Mouse (Mus musculus) MEL (cell line): ENCODE results near the gene BC005537. TPM values are rescaled to one million over a fixed set of nuclear protein-coding genes. Genes with fewer than 3 reads are reported as not detected.

Source experiments
- DNase-seq: peaks from one replicate; pipeline ENCODE4 v3.0.0; 2011; ENCODE audit warnings: low read depth, low spot score
- H3K27ac ChIP-seq: 2 replicates; pipeline ENCODE4 v1.5.1; 2012; ENCODE audit warnings: low read depth, mild to moderate bottlenecking, control low read depth, low read length, moderate library complexity; ENCODE audit not compliant: control insufficient read depth
- H3K27me3 ChIP-seq, 2 experiments: fragments of 150-350 bp in 1 of 2; sonication (generic) in 1 of 2; 2 replicates each; pipeline ENCODE4 v1.6.1; 2012; ENCODE audit warnings: low read length in 2 of 2, mild to moderate bottlenecking in 2 of 2, improper control_type of control experiment in 1 of 2, moderate library complexity in 1 of 2; ENCODE audit not compliant: insufficient read depth in 2 of 2, control insufficient read depth in 1 of 2
- H3K36me3 ChIP-seq, 2 experiments: 2 replicates each; pipeline ENCODE4 v1.6.1; 2012 to 2014; ENCODE audit warnings: low read length in 2 of 2, improper control_type of control experiment in 1 of 2, inconsistent platforms in 1 of 2, mild to moderate bottlenecking in 1 of 2; ENCODE audit not compliant: insufficient read depth in 2 of 2, control insufficient read depth in 1 of 2
- H3K4me1 ChIP-seq, 2 experiments: fragments of 150-350 bp in 1 of 2; sonication (generic) in 1 of 2; 2 replicates each; pipeline ENCODE4 v1.6.1; 2012; ENCODE audit warnings: low read length in 2 of 2, improper control_type of control experiment in 1 of 2, mild to moderate bottlenecking in 1 of 2; ENCODE audit not compliant: insufficient read depth in 2 of 2, control insufficient read depth in 1 of 2
- H3K4me3 ChIP-seq, 2 experiments: fragments of 150-350 bp in 1 of 2; sonication (generic) in 1 of 2; 2 replicates each; pipeline ENCODE4 v1.5.1; 2012; ENCODE audit warnings: low read depth in 2 of 2, low read length in 2 of 2, mild to moderate bottlenecking in 2 of 2, moderate library complexity in 2 of 2, control low read depth in 1 of 2, improper control_type of control experiment in 1 of 2; ENCODE audit not compliant: control insufficient read depth in 1 of 2, insufficient read depth in 1 of 2
- H3K79me2 ChIP-seq: 2 replicates; pipeline ENCODE4 v1.6.1; 2012; ENCODE audit warnings: mild to moderate bottlenecking, low read length, moderate library complexity; ENCODE audit not compliant: control insufficient read depth, poor library complexity, insufficient read depth
- H3K9ac ChIP-seq: 2 replicates; pipeline ENCODE4 v1.6.1; 2012; ENCODE audit warnings: low read depth, mild to moderate bottlenecking, control low read depth, low read length, moderate library complexity; ENCODE audit not compliant: control insufficient read depth, poor library complexity, severe bottlenecking
- H3K9me3 ChIP-seq: fragments of 150-350 bp; sonication (generic); replicated peaks from 2 replicates; pipeline ENCODE4 v1.6.1; 2012; ENCODE audit warnings: mild to moderate bottlenecking, low read length, improper control_type of control experiment, moderate library complexity; ENCODE audit not compliant: insufficient read depth
- BHLHE40 ChIP-seq: IDR thresholded peaks from 2 replicates; pipeline ENCODE4 v1.6.1; 2012; ENCODE audit warnings: low read depth, mild to moderate bottlenecking, inconsistent platforms, low read length, improper control_type of control experiment, borderline replicate concordance
- CHD2 ChIP-seq: IDR thresholded peaks from 2 replicates; pipeline ENCODE4 v1.6.1; 2011; ENCODE audit warnings: low read length, improper control_type of control experiment
- CTCF ChIP-seq, 3 experiments: IDR thresholded peaks in 2 of 3; conservative IDR thresholded peaks in 1 of 3; 2 replicates each; pipeline ENCODE4 v1.5.1; 2011 to 2012; ENCODE audit warnings: low read length in 3 of 3, low read depth in 2 of 3, mild to moderate bottlenecking in 2 of 3, improper control_type of control experiment in 1 of 3, inconsistent platforms in 1 of 3, mixed read lengths in 1 of 3, moderate library complexity in 1 of 3; ENCODE audit not compliant: control insufficient read depth in 1 of 3, insufficient read depth in 1 of 3, poor library complexity in 1 of 3, severe bottlenecking in 1 of 3
- ELF1 ChIP-seq: IDR thresholded peaks from 2 replicates; pipeline ENCODE4 v1.6.1; 2014; ENCODE audit warnings: low read depth, mild to moderate bottlenecking, inconsistent platforms, low read length, improper control_type of control experiment, moderate library complexity
- EP300 ChIP-seq, 2 experiments: IDR thresholded peaks; 2 replicates each; pipeline ENCODE4 v1.6.1; 2011; ENCODE audit warnings: improper control_type of control experiment in 2 of 2, low read length in 2 of 2, low read depth in 1 of 2, mild to moderate bottlenecking in 1 of 2
- ETS1 ChIP-seq: IDR thresholded peaks from 2 replicates; pipeline ENCODE4 v1.6.1; 2012; ENCODE audit warnings: low read depth, mild to moderate bottlenecking, inconsistent platforms, low read length, improper control_type of control experiment, moderate library complexity
- HCFC1 ChIP-seq: IDR thresholded peaks from 2 replicates; pipeline ENCODE4 v1.6.1; 2012; ENCODE audit warnings: low read depth, mild to moderate bottlenecking, inconsistent platforms, low read length, improper control_type of control experiment, moderate library complexity
- JUND ChIP-seq: IDR thresholded peaks from 2 replicates; pipeline ENCODE4 v1.6.1; 2011; ENCODE audit warnings: low read depth, mild to moderate bottlenecking, improper control_type of control experiment, low read length
- MAFK ChIP-seq: IDR thresholded peaks from 2 replicates; pipeline ENCODE4 v1.6.1; 2011; ENCODE audit warnings: low read depth, mild to moderate bottlenecking, low read length, improper control_type of control experiment, borderline replicate concordance
- MEF2A ChIP-seq: IDR thresholded peaks from 2 replicates; pipeline ENCODE4 v1.6.1; 2014; ENCODE audit warnings: low read depth, mild to moderate bottlenecking, inconsistent platforms, low read length, improper control_type of control experiment; ENCODE audit not compliant: poor library complexity, insufficient replicate concordance, severe bottlenecking; ENCODE audit errors: extremely low read depth
- MYB ChIP-seq: IDR thresholded peaks from 2 replicates; pipeline ENCODE4 v1.6.1; 2011; ENCODE audit warnings: mild to moderate bottlenecking, low read depth, low read length, improper control_type of control experiment
- NELFE ChIP-seq: IDR thresholded peaks from 2 replicates; pipeline ENCODE4 v1.6.1; 2011; ENCODE audit warnings: low read depth, low read length, improper control_type of control experiment
- SIN3A ChIP-seq: IDR thresholded peaks from 2 replicates; pipeline ENCODE4 v1.6.1; 2012; ENCODE audit warnings: low read length, improper control_type of control experiment, inconsistent platforms
- SMC3 ChIP-seq: IDR thresholded peaks from 2 replicates; pipeline ENCODE4 v1.6.1; 2011; ENCODE audit warnings: low read depth, low read length, improper control_type of control experiment
- TBP ChIP-seq: IDR thresholded peaks from 2 replicates; pipeline ENCODE4 v1.8.0; 2011; ENCODE audit warnings: low read depth, low read length, improper control_type of control experiment
- UBTF ChIP-seq: IDR thresholded peaks from 2 replicates; pipeline ENCODE4 v1.6.1; 2012; ENCODE audit warnings: low read depth, mild to moderate bottlenecking, inconsistent platforms, low read length, improper control_type of control experiment, moderate library complexity, borderline replicate concordance; ENCODE audit not compliant: insufficient read depth
- USF1 ChIP-seq: IDR thresholded peaks from 2 replicates; pipeline ENCODE4 v1.6.1; 2014; ENCODE audit warnings: low read depth, mild to moderate bottlenecking, inconsistent platforms, low read length, improper control_type of control experiment, moderate library complexity
- ZC3H11A ChIP-seq: IDR thresholded peaks from 2 replicates; pipeline ENCODE4 v1.6.1; 2012; ENCODE audit warnings: low read depth, mild to moderate bottlenecking, inconsistent platforms, low read length, improper control_type of control experiment
- ZKSCAN1 ChIP-seq: IDR thresholded peaks from 2 replicates; pipeline ENCODE4 v1.6.1; 2012; ENCODE audit warnings: low read depth, mild to moderate bottlenecking, inconsistent platforms, low read length, improper control_type of control experiment, moderate library complexity
- ZNF384 ChIP-seq: IDR thresholded peaks from 2 replicates; pipeline ENCODE4 v1.6.1; 2012; ENCODE audit warnings: low read depth, mild to moderate bottlenecking, inconsistent platforms, low read length, improper control_type of control experiment
- polyA plus RNA-seq, 2 experiments: library from polyadenylated mRNA; stranded (reverse) in 1 of 2; unstranded in 1 of 2; fragments of >175 nt in 1 of 2; fragments of >200 nt in 1 of 2; gene quantifications; 2 replicates each; pipeline versions ENCODE4 v1.2.1 to v1.2.4; 2012; ENCODE audit warnings: low replicate concordance in 2 of 2, low read depth in 1 of 2; ENCODE audit not compliant: insufficient read length in 2 of 2, insufficient read depth in 1 of 2, missing spikeins in 1 of 2
- total RNA-seq: library from RNA; depleted of rRNA; stranded (reverse); fragments of 300-350 nt; gene quantifications from 2 replicates; pipeline ENCODE4 v1.2.3, GENCODE M21; 2012

BC005537 gene
- total and polyA plus RNA-seq, 3 experiments = 32.7 to 62.6 (median 48.8) TPM

DNA sequence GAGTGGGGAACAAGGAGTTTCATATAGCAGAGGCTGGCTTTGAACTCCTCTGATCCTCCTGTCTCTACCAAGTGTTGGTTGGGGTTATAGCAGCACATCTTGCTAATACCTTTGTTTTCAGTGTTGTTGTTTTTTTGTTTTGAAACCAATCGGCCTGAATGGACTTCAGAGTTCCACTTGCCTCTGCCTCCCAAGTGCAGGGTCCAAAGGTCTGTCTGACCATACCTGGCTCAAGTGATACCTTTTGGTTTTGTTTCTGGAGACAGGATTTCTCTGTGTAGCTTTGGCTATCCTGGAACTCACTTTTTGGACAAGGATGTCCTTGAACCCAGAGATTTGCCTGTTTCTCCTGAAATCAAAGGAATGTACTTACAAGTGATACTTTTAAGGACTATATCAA lies 18.5 kb downstream of the BC005537 start:
- no peak for TF ChIP-seq MYB
- no peaks in the 10 kb centered on the region for H3K9me3 ChIP-seq
- DNase-seq = no peak
- H3K27me3 ChIP-seq = no peaks in the 10 kb centered on the region
- H3K27ac ChIP-seq = no peak overlapping the region
- H3K9ac ChIP-seq = no peak overlapping the region
- no peaks in the 10 kb centered on the region for H3K36me3 ChIP-seq
- H3K4me1 ChIP-seq = no peaks in the 10 kb centered on the region
- no peaks in the 10 kb centered on the region for H3K79me2 ChIP-seq
- no peak overlapping the region for H3K4me3 ChIP-seq

DNA sequence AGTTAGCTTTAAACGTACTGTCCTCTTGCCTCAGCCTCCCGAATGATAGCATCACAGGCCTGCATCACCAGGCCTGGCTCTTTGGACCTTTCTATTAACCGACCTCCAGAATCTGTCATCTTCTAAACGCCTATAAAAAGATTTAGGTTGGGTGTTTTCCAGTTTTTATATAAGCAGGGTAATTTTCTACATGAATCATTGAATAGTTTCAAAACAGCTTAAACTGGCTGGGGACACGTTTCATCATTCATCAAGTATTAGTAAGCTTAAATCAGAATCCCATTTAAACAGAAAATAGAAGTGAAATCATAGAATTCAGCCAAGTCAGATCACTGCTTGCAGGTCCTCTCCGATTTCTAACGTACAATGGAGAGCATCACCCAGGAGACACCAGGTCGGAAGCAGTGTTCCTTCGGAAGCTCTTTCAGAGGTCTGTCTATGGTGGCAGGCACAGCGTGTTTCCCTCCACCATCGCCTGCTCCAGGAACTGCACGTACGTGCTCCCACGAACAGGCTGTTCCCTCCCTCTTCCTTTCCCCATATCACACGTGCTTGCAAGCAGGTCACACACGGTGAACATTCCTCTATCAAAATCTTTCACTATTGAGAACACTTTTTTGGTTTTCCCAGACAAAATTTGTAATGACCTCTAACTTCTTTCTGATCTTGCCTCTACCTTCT lies 21.3 kb downstream of the BC005537 start:
- Histone ChIP-seq H3K79me2 (no peaks in the 10 kb centered on the region), H3K4me3 (no peak overlapping the region), H3K36me3 (no peaks in the 10 kb centered on the region)
- no peak for DNase-seq
- TF ChIP-seq CHD2 (no peak), JUND (no peak), SIN3A (no peak), MAFK (no peak), UBTF (no peak), ELF1 (no peak), SMC3 (no peak), EP300 (IDR thresholded peaks at IDR 0.05; ENCODE audit: low read depth in 1 of 2, low read length in 2 of 2) (no peak), MEF2A (no peak), ZC3H11A (no peak), ZKSCAN1 (no peak), TBP (no peak), HCFC1 (no peak), ZNF384 (no peak)
- TF ChIP-seq, all 39 proteins: peak for 0
- Histone ChIP-seq H3K27ac (no peak overlapping the region), H3K4me1 (no peaks in the 10 kb centered on the region), H3K27me3 (no peaks in the 10 kb centered on the region), H3K9me3 (no peaks in the 10 kb centered on the region), H3K9ac (no peak overlapping the region)

DNA sequence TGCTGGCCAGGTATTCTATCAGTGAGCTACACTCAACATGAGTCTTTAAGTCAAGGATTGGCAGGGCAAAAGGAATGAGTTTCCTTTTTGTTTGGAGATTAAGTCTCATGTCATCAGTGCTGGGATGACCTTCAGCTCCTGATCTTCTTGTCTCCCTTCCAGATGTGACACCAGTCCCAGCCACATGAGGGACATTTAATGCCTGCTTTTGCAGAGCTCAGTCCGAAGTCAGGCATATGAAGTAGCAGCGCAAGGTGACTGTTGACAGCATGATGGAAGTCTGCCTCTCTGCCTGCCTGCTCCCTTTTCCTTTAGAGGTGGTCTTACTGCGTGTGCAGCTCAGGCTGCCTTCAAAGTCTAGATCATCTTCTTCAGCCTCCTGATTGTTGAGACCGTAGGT lies 23.2 kb downstream of the BC005537 start:
- no peak for TF ChIP-seq NELFE
- TF ChIP-seq CTCF (IDR thresholded peaks at IDR 0.05 in 2 of 3, conservative IDR thresholded peaks at IDR 0.05 in 1 of 3; ENCODE audit: control insufficient read depth in 1 of 3, insufficient read depth in 1 of 3, low read depth in 2 of 3, low read length in 3 of 3, poor library complexity in 1 of 3, severe bottlenecking in 1 of 3) = no peak
- TF ChIP-seq BHLHE40 = no peak
- no peak for TF ChIP-seq USF1
- no peak for TF ChIP-seq ETS1
- TF ChIP-seq EP300 (IDR thresholded peaks at IDR 0.05; ENCODE audit: low read depth in 1 of 2, low read length in 2 of 2) = no peak
- TF ChIP-seq MEF2A = no peak
- no peak for DNase-seq
- Histone ChIP-seq H3K9me3 (no peaks in the 10 kb centered on the region), H3K79me2 (peaks cover under 1% of the 10 kb centered on the region; the same call in 1 of the 2 replicates), H3K36me3 (peaks cover 0 to under 1% of the 10 kb centered on the region in 2 experiments; a peak in 1 of 4 replicates), H3K9ac (no peak overlapping the region), H3K4me1 (no peaks in the 10 kb centered on the region), H3K27ac (no peak overlapping the region), H3K4me3 (no peak overlapping the region), H3K27me3 (no peaks in the 10 kb centered on the region)
